Mouse (Mus musculus) thymus, adult 2 months (tissue): Measurements from ENCODE around the gene Plekhm1.

Experiments
- CTCF ChIP-seq: fragments of 200-500 bp; IDR thresholded peaks from 2 replicates; pipeline ENCODE4 v1.5.1; 2012; ENCODE audit warnings: mild to moderate bottlenecking, control low read depth, low read length, moderate library complexity, borderline replicate concordance; ENCODE audit not compliant: control insufficient read depth, poor library complexity, insufficient read depth; ENCODE audit errors: extremely low read depth
- POLR2A ChIP-seq: fragments of 200-500 bp; IDR thresholded peaks from 2 replicates; pipeline ENCODE4 v1.6.1; 2012; ENCODE audit warnings: mild to moderate bottlenecking, low read length, control low read depth, moderate library complexity; ENCODE audit not compliant: control insufficient read depth, poor library complexity, insufficient read depth; ENCODE audit errors: extremely low read depth

DNA sequence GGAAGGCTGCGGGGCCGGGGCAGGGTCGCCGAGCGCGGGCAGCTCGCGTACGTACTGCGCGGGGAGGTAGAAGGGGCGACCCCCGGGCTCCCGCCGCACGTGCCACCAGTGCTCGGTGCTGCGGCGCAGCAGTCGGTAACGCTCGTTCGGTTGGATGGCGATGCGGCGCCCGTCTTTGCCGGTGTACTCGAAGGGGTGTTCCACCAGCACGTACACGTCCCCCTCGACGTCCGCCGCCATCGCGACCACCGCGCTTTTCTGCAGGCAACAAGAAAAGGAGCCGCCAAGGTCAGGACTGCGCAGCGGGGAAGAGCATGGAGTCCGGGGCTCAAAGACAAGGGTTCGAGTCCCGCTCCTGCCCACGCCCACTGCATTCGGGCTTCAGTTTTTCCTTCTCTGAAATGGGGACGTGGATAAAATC is 51.8 kb downstream of the Plekhm1 start:
- no peak for TF ChIP-seq CTCF
- TF ChIP-seq POLR2A: no peak
